Mouse (Mus musculus) spleen, postnatal 4 days (tissue): ENCODE data around the gene Cwc25.
"Not testable (repeated sequence)": the region's sequence is repeated elsewhere in the genome, so short reads cannot be mapped to it uniquely, and the experiment has no call there.

Experiments used
- DNase-seq, 2 experiments: peaks; one replicate each; pipeline ENCODE4 v3.0.0; 2022; ENCODE audit warnings: low spot score in 2 of 2

Gene Cwc25

GRCm38 (mm10) chr11:97801409-97802193, 35.2 kb upstream of the Cwc25 start:
- DNase-seq, result peak in 1 of 2 experiments; percentile 61

- DNase-seq, result peak in 1 of 2 experiments; percentile 55
Observed at GRCm38 (mm10) chr11:97800691-97801408, 34.5 kb upstream of the Cwc25 start.

DNA sequence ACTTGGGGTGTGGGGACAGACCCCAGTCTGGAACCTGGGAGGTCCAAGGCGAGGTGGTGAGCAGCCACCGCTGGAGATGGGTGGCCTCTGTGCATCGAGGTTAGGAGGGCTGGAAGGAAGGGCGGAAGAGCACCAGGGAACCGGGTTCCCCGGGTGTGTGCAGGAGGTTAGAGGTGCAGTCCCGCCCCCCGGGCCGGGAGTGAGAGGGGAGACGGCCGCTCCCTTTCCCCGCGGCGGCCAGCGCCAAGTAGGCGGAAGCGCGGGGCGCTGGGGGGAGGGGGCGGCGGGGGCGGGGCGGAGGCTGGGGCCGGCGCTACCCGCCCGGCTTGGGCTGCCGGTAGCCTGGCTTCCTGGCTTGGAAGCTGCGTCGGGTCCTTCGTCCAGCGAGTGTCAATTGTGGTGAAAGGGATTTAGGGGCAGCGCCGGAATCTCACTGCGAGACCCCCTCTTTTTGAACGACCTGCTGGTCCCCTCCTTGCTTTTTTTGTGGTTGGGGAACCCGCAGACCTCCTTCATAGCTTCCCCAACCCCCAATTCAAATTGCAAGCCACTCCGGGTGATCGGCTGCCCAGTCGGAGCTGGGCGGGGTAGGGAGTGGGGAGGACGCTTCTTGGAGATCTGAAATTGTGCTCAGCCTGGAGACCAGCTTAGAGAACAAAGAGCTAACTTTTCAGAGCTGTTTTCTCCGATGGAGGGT, 33.8 kb upstream of the Cwc25 start:
- peak; percentile 64 to 84 for DNase-seq

GRCm38 (mm10) chr11:97799146-97799993, 33.0 kb upstream of the Cwc25 start:
- DNase-seq, result peak; percentile 77 to 88

- peak; percentile 87 to 94 for DNase-seq
Observed at GRCm38 (mm10) chr11:97798782-97799145, 32.4 kb upstream of the Cwc25 start, which contains the start of gene Lasp1. Gene Lasp1 (plus strand): TSS chr11:97799000.

GRCm38 (mm10) chr11:97798083-97798435, 31.7 kb upstream of the Cwc25 start:
- no peak for DNase-seq

DNA sequence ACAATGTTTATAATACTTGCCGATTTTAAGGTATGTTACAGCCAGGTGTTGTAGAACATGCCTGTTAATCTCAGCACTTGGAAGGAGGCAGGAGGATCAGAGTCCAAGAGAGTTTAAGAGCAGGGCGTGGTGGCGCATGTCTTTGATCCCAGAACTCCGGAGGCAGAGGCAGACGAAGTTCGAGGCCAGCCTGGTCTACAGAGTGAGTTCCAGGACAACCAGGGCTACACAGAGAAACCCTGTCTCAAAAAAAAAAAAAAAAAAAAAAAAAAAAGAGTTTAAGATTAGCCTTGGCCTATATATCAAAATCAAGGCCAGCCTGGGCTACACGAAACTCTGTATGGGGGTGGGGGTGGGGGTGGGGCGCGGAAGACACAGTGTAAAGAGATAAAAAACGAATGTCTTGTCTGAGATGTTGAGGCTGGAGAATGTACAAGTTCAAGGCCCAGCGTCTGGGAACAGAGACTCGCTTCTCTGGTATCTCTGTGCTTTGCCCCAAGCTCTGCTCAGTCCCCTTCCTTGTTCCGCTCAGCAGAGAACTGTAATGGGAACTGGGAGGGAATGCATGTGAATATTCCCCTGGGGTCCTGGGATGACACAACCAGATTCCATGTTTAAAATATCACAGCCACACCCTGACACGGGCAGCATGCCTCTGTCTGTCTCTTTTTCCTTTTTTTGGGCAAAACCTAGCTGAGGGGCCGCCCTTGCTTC, 31.2 kb upstream of the Cwc25 start:
- peak in 1 of 2 experiments; percentile 51 for DNase-seq

DNA sequence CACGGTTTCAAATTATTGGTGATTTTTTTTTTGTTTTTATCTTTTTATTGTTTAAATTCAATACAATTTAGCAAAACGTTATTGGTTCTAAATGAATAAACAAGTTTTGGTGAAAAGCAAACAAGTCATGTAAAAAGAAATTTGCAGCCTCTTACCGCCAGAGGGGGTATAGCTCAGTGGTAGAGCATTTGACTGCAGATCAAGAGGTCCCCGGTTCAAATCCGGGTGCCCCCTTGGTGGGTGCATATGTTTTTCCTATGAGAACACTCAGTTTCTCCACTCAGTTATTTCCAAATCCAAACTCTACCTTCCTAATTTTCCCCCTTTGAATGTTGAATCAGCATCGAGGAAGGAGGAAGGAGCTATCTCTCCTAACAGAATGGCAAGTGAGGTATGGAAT, 30.6 kb upstream of the Cwc25 start:
- DNase-seq, result peak; percentile 75 to 82

GRCm38 (mm10) chr11:97793165-97793564, 26.8 kb upstream of the Cwc25 start:
- DNase-seq, result peak; percentile 52 to 70

- DNase-seq, result not testable (repeated sequence)
Observed at GRCm38 (mm10) chr11:97790778-97791438, 24.6 kb upstream of the Cwc25 start.

- no peak for DNase-seq
Observed at GRCm38 (mm10) chr11:97789727-97790126, 23.4 kb upstream of the Cwc25 start.

DNA sequence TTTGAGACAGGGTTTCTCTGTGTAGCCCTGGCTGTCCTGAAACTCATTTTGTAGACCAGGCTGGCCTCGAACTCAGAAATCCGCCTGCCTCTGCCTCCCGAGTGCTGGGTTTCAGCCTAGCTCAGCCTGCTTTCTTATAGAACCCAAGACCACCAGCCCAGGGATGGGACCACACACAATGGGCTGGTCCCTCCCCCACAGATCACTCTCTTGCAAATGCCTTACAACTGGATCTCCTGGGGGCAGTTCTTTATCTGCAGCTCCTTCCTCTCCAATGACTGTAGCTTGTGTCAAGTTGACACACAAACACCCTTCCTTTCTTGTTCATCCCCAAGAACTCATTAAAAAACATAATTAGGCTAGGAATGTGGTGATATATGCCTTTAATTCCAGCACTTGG, 21.6 kb upstream of the Cwc25 start:
- no peak for DNase-seq

- DNase-seq, result no peak
Observed at GRCm38 (mm10) chr11:97782564-97782895, 16.2 kb upstream of the Cwc25 start.

DNA sequence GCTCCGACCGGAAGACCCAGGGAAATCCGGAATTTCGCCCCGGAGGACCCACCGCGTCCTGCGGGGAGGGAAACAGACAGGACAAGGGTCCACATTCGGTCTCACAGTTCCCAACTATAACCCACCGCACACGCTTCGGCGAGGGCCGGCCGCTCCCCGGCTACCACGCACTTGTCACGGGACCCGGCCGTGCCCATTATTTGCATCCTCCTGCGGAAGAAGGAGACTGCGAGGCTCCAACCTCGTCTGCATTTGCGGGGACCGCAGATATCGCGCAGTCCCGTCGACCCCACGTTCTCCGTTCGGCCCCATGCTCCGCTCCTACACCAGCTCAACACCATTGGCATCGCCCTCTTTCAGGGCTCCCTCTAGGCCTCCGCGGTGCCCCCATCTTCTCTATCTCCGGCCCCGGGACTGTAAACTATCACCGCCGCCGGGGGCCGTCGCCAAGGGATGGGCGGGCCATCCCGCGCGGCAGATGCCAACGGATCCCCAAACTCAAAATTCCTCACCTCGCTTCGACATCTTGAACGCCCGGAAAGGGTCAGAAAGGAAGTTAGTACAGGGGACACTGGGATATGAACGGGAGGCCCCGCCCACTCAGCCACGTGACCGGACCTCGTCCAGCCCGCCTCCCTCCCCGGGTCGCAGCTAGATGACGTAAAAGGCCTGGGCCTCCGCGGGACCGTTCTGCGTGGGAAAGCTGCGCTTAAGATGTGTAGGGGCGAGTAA, 15.6 kb upstream of the Cwc25 start, which contains the start of gene Rpl23:
TSS of gene Rpl23 (minus strand) at position 606 of the 732 bp plus-strand sequence.
- DNase-seq, result peak; percentile 99

- no peak for DNase-seq
Observed at GRCm38 (mm10) chr11:97781478-97781831, 15.1 kb upstream of the Cwc25 start.

GRCm38 (mm10) chr11:97779968-97780701, 13.8 kb upstream of the Cwc25 start:
- DNase-seq, result no peak

GRCm38 (mm10) chr11:97778918-97779317, 12.6 kb upstream of the Cwc25 start:
- no peak for DNase-seq

GRCm38 (mm10) chr11:97777129-97777529, 10.8 kb upstream of the Cwc25 start:
- DNase-seq, result peak in 1 of 2 experiments; percentile 31

GRCm38 (mm10) chr11:97776497-97777128, 10.3 kb upstream of the Cwc25 start:
- no peak for DNase-seq
